Mouse (Mus musculus): ENCODE data around the gene Nr0b2. TPM values are rescaled to one million over a fixed set of nuclear protein-coding genes. Genes with fewer than 3 reads are reported as not detected.

The Nr0b2 gene
- total and polyA plus RNA-seq, 3 experiments: 0.04 TPM; not detected in 2

GRCm38 (mm10) chr4:133557041-133557717 is 4.0 kb downstream of the Nr0b2 start:
- H3K27me3 ChIP-seq (ENCODE audit: insufficient read depth, low read length): peaks cover 60% of the 10 kb centered on the region
- no peak for DNase-seq (ENCODE audit: low spot score)
- H3K9me3 ChIP-seq (replicated peaks): no peaks in the 10 kb centered on the region

GRCm38 (mm10) chr4:133559846-133560245 is 6.7 kb downstream of the Nr0b2 start:
- DNase-seq (ENCODE audit: low spot score) (no peak), ATAC-seq (ENCODE audit: extremely low read depth, insufficient number of reproducible peaks, low FRiP score, poor library complexity, severe bottlenecking) (no peak)
- Histone ChIP-seq H3K36me3 (replicated peaks) (no peaks in the 10 kb centered on the region), H3K9me3 (replicated peaks) (peaks cover 2% of the 10 kb centered on the region; the same call in 1 of the 2 replicates), H3K4me1 (ENCODE audit: insufficient read depth, low read depth, low read length) (peaks cover 2% of the 10 kb centered on the region; the same call in 1 of the 2 replicates), H3K4me3 (ENCODE audit: low read depth, low read length) (no peak overlapping the region), H3K27me3 (ENCODE audit: insufficient read depth, low read length) (peaks cover 43% of the 10 kb centered on the region)
- TF ChIP-seq GATA1 (IDR thresholded peaks at IDR 0.05; ENCODE audit: borderline replicate concordance, low read length) (no peak), TAL1 (conservative IDR thresholded peaks at IDR 0.05; ENCODE audit: low read depth, low read length) (no peak), CTCF (IDR thresholded peaks at IDR 0.05; ENCODE audit: low read depth, low read length) (no peak), POLR2AphosphoS5 (IDR thresholded peaks at IDR 0.05; ENCODE audit: insufficient replicate concordance, low read depth, low read length) (no peak), GATA2 (IDR thresholded peaks at IDR 0.05; ENCODE audit: borderline replicate concordance, low read depth, low read length) (no peak)

More at GRCm38 (mm10) chr4:133557041-133557717, 4.0 kb downstream of the Nr0b2 start:
- H3K4me1 ChIP-seq (ENCODE audit: insufficient read depth, low read depth, low read length): peaks cover 11% of the 10 kb centered on the region
- no peaks in the 10 kb centered on the region for H3K36me3 ChIP-seq (replicated peaks)
- ATAC-seq (ENCODE audit: extremely low read depth, insufficient number of reproducible peaks, low FRiP score, poor library complexity, severe bottlenecking): no peak
- TF ChIP-seq GATA2 (IDR thresholded peaks at IDR 0.05; ENCODE audit: borderline replicate concordance, low read depth, low read length): no peak
- TF ChIP-seq CTCF (IDR thresholded peaks at IDR 0.05; ENCODE audit: low read depth, low read length): no peak
- no peak for TF ChIP-seq POLR2AphosphoS5 (IDR thresholded peaks at IDR 0.05; ENCODE audit: insufficient replicate concordance, low read depth, low read length)
- TF ChIP-seq TAL1 (conservative IDR thresholded peaks at IDR 0.05; ENCODE audit: low read depth, low read length): no peak
- no peak for TF ChIP-seq GATA1 (IDR thresholded peaks at IDR 0.05; ENCODE audit: borderline replicate concordance, low read length)
- H3K4me3 ChIP-seq (ENCODE audit: low read depth, low read length): no peak overlapping the region

- TF ChIP-seq TAL1 (conservative IDR thresholded peaks at IDR 0.05; ENCODE audit: low read depth, low read length) (no peak), GATA2 (IDR thresholded peaks at IDR 0.05; ENCODE audit: borderline replicate concordance, low read depth, low read length) (no peak), POLR2AphosphoS5 (IDR thresholded peaks at IDR 0.05; ENCODE audit: insufficient replicate concordance, low read depth, low read length) (no peak), CTCF (IDR thresholded peaks at IDR 0.05; ENCODE audit: low read depth, low read length) (no peak), GATA1 (IDR thresholded peaks at IDR 0.05; ENCODE audit: borderline replicate concordance, low read length) (no peak)
- ATAC-seq (ENCODE audit: extremely low read depth, insufficient number of reproducible peaks, low FRiP score, poor library complexity, severe bottlenecking): no peak
- Histone ChIP-seq H3K4me3 (ENCODE audit: low read depth, low read length) (no peak overlapping the region), H3K9me3 (replicated peaks) (peaks cover 2% of the 10 kb centered on the region; the same call in 1 of the 2 replicates), H3K4me1 (ENCODE audit: insufficient read depth, low read depth, low read length) (no peaks in the 10 kb centered on the region), H3K27me3 (ENCODE audit: insufficient read depth, low read length) (peaks cover 31% of the 10 kb centered on the region), H3K36me3 (replicated peaks) (no peaks in the 10 kb centered on the region)
- DNase-seq (ENCODE audit: low spot score): no peak
Measured at GRCm38 (mm10) chr4:133561622-133562021, 8.4 kb downstream of the Nr0b2 start.

GRCm38 (mm10) chr4:133563123-133563571 is 10.0 kb downstream of the Nr0b2 start:
- Histone ChIP-seq H3K36me3 (replicated peaks) (no peaks in the 10 kb centered on the region), H3K4me1 (ENCODE audit: insufficient read depth, low read depth, low read length) (0 out of 2 replicates have a peak, but pooled peaks cover 3% of the 10 kb centered on the region), H3K4me3 (ENCODE audit: low read depth, low read length) (no peak overlapping the region), H3K9me3 (replicated peaks) (peaks cover 2% of the 10 kb centered on the region; the same call in 1 of the 2 replicates), H3K27me3 (ENCODE audit: insufficient read depth, low read length) (peaks cover 20% of the 10 kb centered on the region)
- no peak for DNase-seq (ENCODE audit: low spot score)
- ATAC-seq (ENCODE audit: extremely low read depth, insufficient number of reproducible peaks, low FRiP score, poor library complexity, severe bottlenecking): no peak
- TF ChIP-seq POLR2AphosphoS5 (IDR thresholded peaks at IDR 0.05; ENCODE audit: insufficient replicate concordance, low read depth, low read length) (no peak), TAL1 (conservative IDR thresholded peaks at IDR 0.05; ENCODE audit: low read depth, low read length) (no peak), GATA2 (IDR thresholded peaks at IDR 0.05; ENCODE audit: borderline replicate concordance, low read depth, low read length) (no peak), GATA1 (IDR thresholded peaks at IDR 0.05; ENCODE audit: borderline replicate concordance, low read length) (no peak), CTCF (IDR thresholded peaks at IDR 0.05; ENCODE audit: low read depth, low read length) (no peak)

- Histone ChIP-seq H3K27me3 (ENCODE audit: insufficient read depth, low read length) (peaks cover 4% of the 10 kb centered on the region; the same call in 1 of the 2 replicates), H3K4me3 (ENCODE audit: low read depth, low read length) (no peak overlapping the region), H3K9me3 (replicated peaks) (peaks cover 2% of the 10 kb centered on the region; the same call in 1 of the 2 replicates), H3K36me3 (replicated peaks) (no peaks in the 10 kb centered on the region), H3K4me1 (ENCODE audit: insufficient read depth, low read depth, low read length) (0 out of 2 replicates have a peak, but pooled peaks cover 3% of the 10 kb centered on the region)
- no peak for DNase-seq (ENCODE audit: low spot score)
- no peak for ATAC-seq (ENCODE audit: extremely low read depth, insufficient number of reproducible peaks, low FRiP score, poor library complexity, severe bottlenecking)
- no peak for TF ChIP-seq TAL1 (conservative IDR thresholded peaks at IDR 0.05; ENCODE audit: low read depth, low read length)
- TF ChIP-seq GATA2 (IDR thresholded peaks at IDR 0.05; ENCODE audit: borderline replicate concordance, low read depth, low read length): no peak
- TF ChIP-seq POLR2AphosphoS5 (IDR thresholded peaks at IDR 0.05; ENCODE audit: insufficient replicate concordance, low read depth, low read length): no peak
- TF ChIP-seq GATA1 (IDR thresholded peaks at IDR 0.05; ENCODE audit: borderline replicate concordance, low read length): no peak
- TF ChIP-seq CTCF (IDR thresholded peaks at IDR 0.05; ENCODE audit: low read depth, low read length): no peak
Measured at GRCm38 (mm10) chr4:133567251-133567650, 14.1 kb downstream of the Nr0b2 start.
